Mouse (Mus musculus): ENCODE data around the gene Acsm4.
A peak's percentile ranks its signal among the peaks of the same experiment; 100 is the strongest.
"Not testable (repeated sequence)": the region's sequence is repeated elsewhere in the genome, so short reads cannot be mapped to it uniquely, and the experiment has no call there.

Gene Acsm4

GRCm38 (mm10) chr7:119689726-119690125 lies at the start of gene Acsm4:
TSS of gene Acsm4 (plus strand) at chr7:119690026.
- DNase-seq (ENCODE audit: low spot score) = no peak

GRCm38 (mm10) chr7:119642307-119642706 lies 47.5 kb upstream of the Acsm4 start:
- no peak for DNase-seq (ENCODE audit: low spot score)

GRCm38 (mm10) chr7:119667893-119668292 lies 21.9 kb upstream of the Acsm4 start:
- no peak for DNase-seq (ENCODE audit: low spot score)

GRCm38 (mm10) chr7:119670395-119670794 lies 19.4 kb upstream of the Acsm4 start:
- DNase-seq (ENCODE audit: low spot score) = no peak

GRCm38 (mm10) chr7:119670925-119671324 lies 18.9 kb upstream of the Acsm4 start:
- DNase-seq (ENCODE audit: low spot score) = peak; percentile 64

- DNase-seq (ENCODE audit: low spot score) = peak; percentile 57
Observed at GRCm38 (mm10) chr7:119673465-119673864, 16.4 kb upstream of the Acsm4 start.

- no peak for DNase-seq (ENCODE audit: low spot score)
Observed at GRCm38 (mm10) chr7:119680107-119680506, 9.7 kb upstream of the Acsm4 start.

GRCm38 (mm10) chr7:119682699-119683098 lies 7.1 kb upstream of the Acsm4 start:
- DNase-seq (ENCODE audit: low spot score) = no peak

GRCm38 (mm10) chr7:119692302-119692701 lies 2.5 kb downstream of the Acsm4 start:
- DNase-seq (ENCODE audit: low spot score) = no peak

- no peak for DNase-seq (ENCODE audit: low spot score)
Observed at GRCm38 (mm10) chr7:119694926-119695325, 5.1 kb downstream of the Acsm4 start.

- no peak for DNase-seq (ENCODE audit: low spot score)
Observed at GRCm38 (mm10) chr7:119714111-119714510, 24.3 kb downstream of the Acsm4 start.

GRCm38 (mm10) chr7:119720253-119720946 lies 30.6 kb downstream of the Acsm4 start, which contains the start of gene Thumpd1:
TSS of gene Thumpd1 (minus strand) at chr7:119720798.
- DNase-seq (ENCODE audit: low spot score) = peak; percentile 98

GRCm38 (mm10) chr7:119720947-119721310 lies 31.1 kb downstream of the Acsm4 start:
- peak; percentile 50 for DNase-seq (ENCODE audit: low spot score)

GRCm38 (mm10) chr7:119727621-119728020 lies 37.8 kb downstream of the Acsm4 start:
- no peak for DNase-seq (ENCODE audit: low spot score)

- DNase-seq (ENCODE audit: low spot score) = not testable (repeated sequence)
Observed at GRCm38 (mm10) chr7:119731262-119731661, 41.4 kb downstream of the Acsm4 start.

- DNase-seq (ENCODE audit: low spot score) = no peak
Observed at GRCm38 (mm10) chr7:119738877-119739276, 49.1 kb downstream of the Acsm4 start.

- DNase-seq (ENCODE audit: low spot score) = not testable (repeated sequence)
Observed at GRCm38 (mm10) chr7:119739798-119740468, 50.1 kb downstream of the Acsm4 start.

- no peak for DNase-seq (ENCODE audit: low spot score)
Observed at GRCm38 (mm10) chr7:119744321-119744720, 54.5 kb downstream of the Acsm4 start.

- DNase-seq (ENCODE audit: low spot score) = no peak
Observed at GRCm38 (mm10) chr7:119745869-119746268, 56.0 kb downstream of the Acsm4 start.

- DNase-seq (ENCODE audit: low spot score) = no peak
Observed at GRCm38 (mm10) chr7:119748761-119749160, 58.9 kb downstream of the Acsm4 start.

GRCm38 (mm10) chr7:119749942-119750341 lies 60.1 kb downstream of the Acsm4 start:
- DNase-seq (ENCODE audit: low spot score) = no peak

- no peak for DNase-seq (ENCODE audit: low spot score)
Observed at GRCm38 (mm10) chr7:119753696-119754095, 63.9 kb downstream of the Acsm4 start.

- no peak for DNase-seq (ENCODE audit: low spot score)
Observed at GRCm38 (mm10) chr7:119760527-119760951, 70.7 kb downstream of the Acsm4 start, which contains the start of gene Acsm3. TSS of gene Acsm3 (plus strand) at chr7:119760923.

Data from testis, postnatal 10 days (tissue).